Mouse (Mus musculus): Measurements from ENCODE around the gene Hist3h2ba. TPM values are rescaled to one million over a fixed set of nuclear protein-coding genes. Genes with fewer than 3 reads are reported as not detected.
A peak's percentile ranks its signal among the peaks of the same experiment; 100 is the strongest.

Hist3h2ba gene
- polyA plus RNA-seq, 1 experiment from 2014 or later = 262 TPM

- no peaks in the 10 kb centered on the region for H3K9me3 ChIP-seq (replicated peaks)
- H3K4me3 ChIP-seq (replicated peaks) = peak overlapping the region; percentile 39; the same call in 1 of the 2 replicates
- ATAC-seq (ENCODE audit: low FRiP score) = peak; percentile 26; the same call in 1 of the 2 replicates
- 80% methylated on average over 9 of the region's 9 CpGs for WGBS
- H3K4me2 ChIP-seq = peak overlapping the region; percentile 63
- H3K27me3 ChIP-seq (replicated peaks) = peaks cover 27% of the 10 kb centered on the region
- no peak overlapping the region for H3K27ac ChIP-seq (replicated peaks)
- no peak overlapping the region; the same call in 1 of the 2 replicates for H3K9ac ChIP-seq (replicated peaks)
- peaks cover 10% of the 10 kb centered on the region for H3K4me1 ChIP-seq
- H3K36me3 ChIP-seq = peaks cover 7% of the 10 kb centered on the region; the same call in 1 of the 2 replicates
These were observed 46.5 kb downstream of the Hist3h2ba start for GRCm38 (mm10) chr11:58995061-58995806.

GRCm38 (mm10) chr11:58995807-58996370, 47.2 kb downstream of the Hist3h2ba start:
- H3K27ac ChIP-seq (replicated peaks) = no peak overlapping the region
- H3K4me3 ChIP-seq (replicated peaks) = no peak overlapping the region
- no peaks in the 10 kb centered on the region for H3K9me3 ChIP-seq (replicated peaks)
- H3K9ac ChIP-seq (replicated peaks) = no peak overlapping the region
- peaks cover under 1% of the 10 kb centered on the region; the same call in 1 of the 2 replicates for H3K36me3 ChIP-seq
- ATAC-seq (ENCODE audit: low FRiP score) = no peak
- 57% methylated on average over 12 of the region's 12 CpGs for whole genome bisulfite sequencing
- H3K27me3 ChIP-seq (replicated peaks) = peaks cover 27% of the 10 kb centered on the region
- H3K4me1 ChIP-seq = peaks cover 10% of the 10 kb centered on the region
- no peak overlapping the region for H3K4me2 ChIP-seq

- H3K4me3 ChIP-seq (replicated peaks) = no peak overlapping the region
- no peak for ATAC-seq (ENCODE audit: low FRiP score)
- H3K9me3 ChIP-seq (replicated peaks) = no peaks in the 10 kb centered on the region
- H3K9ac ChIP-seq (replicated peaks) = no peak overlapping the region
- H3K27me3 ChIP-seq (replicated peaks) = peaks cover 27% of the 10 kb centered on the region
- peaks cover 10% of the 10 kb centered on the region for H3K4me1 ChIP-seq
- no peak overlapping the region for H3K4me2 ChIP-seq
- 87% methylated on average over 5 of the region's 5 CpGs for WGBS
- H3K27ac ChIP-seq (replicated peaks) = no peak overlapping the region
- no peaks in the 10 kb centered on the region for H3K36me3 ChIP-seq
These were observed 48.8 kb downstream of the Hist3h2ba start for GRCm38 (mm10) chr11:58997541-58997940.

Small RNA genes lying within 50 kb of the gene (microRNA-seq; reads per million reads assigned to microRNA genes)
- gene Gm44313 = not detected

Other genes with a start within 250 kb of the Hist3h2ba start
- not detected in 2 replicates for gene Olfr319, start 249.8 kb upstream of the Hist3h2ba start, polyA plus RNA-seq (2015; fragmentation: Nextera tagmentation; extraction: Ambion mirVana)
- gene Olfr318, start 224.9 kb upstream of the Hist3h2ba start, polyA plus RNA-seq (2015; fragmentation: Nextera tagmentation; extraction: Ambion mirVana) = not detected in 2 replicates
- 0.17 and 0.26 TPM in 2 replicates for gene Olfr317, start 209.7 kb upstream of the Hist3h2ba start, polyA plus RNA-seq (2015; fragmentation: Nextera tagmentation; extraction: Ambion mirVana)
- not detected in 2 replicates for gene Olfr316, start 196.2 kb upstream of the Hist3h2ba start, polyA plus RNA-seq (2015; fragmentation: Nextera tagmentation; extraction: Ambion mirVana)
- gene Olfr315, start 175.7 kb upstream of the Hist3h2ba start, polyA plus RNA-seq (2015; fragmentation: Nextera tagmentation; extraction: Ambion mirVana) = not detected in 2 replicates
- gene Olfr314, start 166.0 kb upstream of the Hist3h2ba start, polyA plus RNA-seq (2015; fragmentation: Nextera tagmentation; extraction: Ambion mirVana) = 0.06 TPM in 1 of 2 replicates, not detected in the other
- gene Fam183b, start 147.0 kb upstream of the Hist3h2ba start, polyA plus RNA-seq (2015; fragmentation: Nextera tagmentation; extraction: Ambion mirVana) = 10.1 and 15.2 TPM in 2 replicates
- gene Olfr313, start 133.9 kb upstream of the Hist3h2ba start, polyA plus RNA-seq (2015; fragmentation: Nextera tagmentation; extraction: Ambion mirVana) = not detected in 2 replicates
- gene Olfr312, start 119.7 kb upstream of the Hist3h2ba start, polyA plus RNA-seq (2015; fragmentation: Nextera tagmentation; extraction: Ambion mirVana) = not detected in 2 replicates
- not detected in 2 replicates for gene Olfr311, start 109.7 kb upstream of the Hist3h2ba start, polyA plus RNA-seq (2015; fragmentation: Nextera tagmentation; extraction: Ambion mirVana)
- gene Gm12258, start 101.8 kb upstream of the Hist3h2ba start, polyA plus RNA-seq (2015; fragmentation: Nextera tagmentation; extraction: Ambion mirVana) = 20.8 and 22.4 TPM in 2 replicates
- 10.3 and 11.7 TPM in 2 replicates for gene 2810021J22Rik, start 81.7 kb upstream of the Hist3h2ba start, polyA plus RNA-seq (2015; fragmentation: Nextera tagmentation; extraction: Ambion mirVana)
- gene Zfp39, start 44.7 kb upstream of the Hist3h2ba start, polyA plus RNA-seq (2015; fragmentation: Nextera tagmentation; extraction: Ambion mirVana) = 6.6 and 8.1 TPM in 2 replicates
- 0.10 TPM in 1 of 2 replicates, not detected in the other for gene Btnl10, start 31.0 kb upstream of the Hist3h2ba start, polyA plus RNA-seq (2015; fragmentation: Nextera tagmentation; extraction: Ambion mirVana)
- gene Rnf187, start 10.0 kb upstream of the Hist3h2ba start, polyA plus RNA-seq (2015; fragmentation: Nextera tagmentation; extraction: Ambion mirVana) = 559 and 636 TPM in 2 replicates
- 66.5 and 86.3 TPM in 2 replicates for gene Hist3h2a, start 5.8 kb downstream of the Hist3h2ba start, polyA plus RNA-seq (2015; fragmentation: Nextera tagmentation; extraction: Ambion mirVana)
- gene Trim17, start 5.8 kb downstream of the Hist3h2ba start, polyA plus RNA-seq (2015; fragmentation: Nextera tagmentation; extraction: Ambion mirVana) = 1.1 TPM in 2 replicates
- 22.2 and 22.5 TPM in 2 replicates for gene Trim11, start 29.2 kb downstream of the Hist3h2ba start, polyA plus RNA-seq (2015; fragmentation: Nextera tagmentation; extraction: Ambion mirVana)
- 0.72 and 0.91 TPM in 2 replicates for gene Obscn, start 187.5 kb downstream of the Hist3h2ba start, polyA plus RNA-seq (2015; fragmentation: Nextera tagmentation; extraction: Ambion mirVana)
- 7.5 and 8.3 TPM in 2 replicates for gene Iba57, start 214.8 kb downstream of the Hist3h2ba start, polyA plus RNA-seq (2015; fragmentation: Nextera tagmentation; extraction: Ambion mirVana)
- 0.29 and 0.42 TPM in 2 replicates for gene Gjc2, start 234.3 kb downstream of the Hist3h2ba start, polyA plus RNA-seq (2015; fragmentation: Nextera tagmentation; extraction: Ambion mirVana)
- gene Guk1, start 243.3 kb downstream of the Hist3h2ba start, polyA plus RNA-seq (2015; fragmentation: Nextera tagmentation; extraction: Ambion mirVana) = 225 and 262 TPM in 2 replicates

Data from neural tube, embryonic 15.5 days (tissue).